Mouse (Mus musculus) stomach, postnatal 0 days (tissue): ENCODE results near the gene Spata48. TPM values are rescaled to one million over a fixed set of nuclear protein-coding genes. Genes with fewer than 3 reads are reported as not detected.

Source experiments
- ATAC-seq: fragments of 200-750 bp; cut with Nextera tagmentation; 2 replicates; pipeline ENCODE4 v1.8.0; 2017; ENCODE audit not compliant: low FRiP score, low TSS enrichment
- DNase-seq: peaks from one replicate; pipeline ENCODE4 v3.0.0-alpha.2; 2016; ENCODE audit warnings: low spot score
- H3K27ac ChIP-seq: fragments of 300-500 bp; sonication (generic); replicated peaks from 2 replicates; pipeline ENCODE4 v1.5.1; 2014; ENCODE audit warnings: mild to moderate bottlenecking, control low read depth
- H3K27me3 ChIP-seq: fragments of 300-500 bp; sonication (generic); 2 replicates; pipeline ENCODE4 v1.6.1; 2014; ENCODE audit warnings: low read length; ENCODE audit not compliant: control insufficient read depth, insufficient read depth
- H3K36me3 ChIP-seq: fragments of 300-500 bp; sonication (generic); 2 replicates; pipeline ENCODE4 v1.6.1; 2014; ENCODE audit warnings: low read length, mixed read lengths; ENCODE audit not compliant: control insufficient read depth, insufficient read depth
- H3K4me1 ChIP-seq: fragments of 300-500 bp; sonication (generic); replicated peaks from 2 replicates; pipeline ENCODE4 v1.6.1; 2014; ENCODE audit warnings: antibody characterized with exemption; ENCODE audit not compliant: control insufficient read depth, insufficient read depth
- H3K4me2 ChIP-seq: fragments of 300-500 bp; sonication (generic); replicated peaks from 2 replicates; pipeline ENCODE4 v1.6.1; 2014; ENCODE audit warnings: low read depth, mild to moderate bottlenecking, control low read depth, moderate library complexity
- H3K4me3 ChIP-seq: fragments of 300-500 bp; sonication (generic); 2 replicates; pipeline ENCODE4 v1.5.1; 2014; ENCODE audit warnings: low read depth, low read length, control low read depth
- H3K9ac ChIP-seq: fragments of 300-500 bp; sonication (generic); 2 replicates; pipeline ENCODE4 v1.6.1; 2014; ENCODE audit warnings: mild to moderate bottlenecking, low read length, control low read depth, mixed read lengths
- H3K9me3 ChIP-seq: fragments of 300-500 bp; sonication (generic); 2 replicates; pipeline ENCODE4 v1.6.1; 2016; ENCODE audit warnings: low read length; ENCODE audit not compliant: control insufficient read depth
- CTCF ChIP-seq: IDR thresholded peaks from 2 replicates; pipeline ENCODE4 v1.5.1; 2016; ENCODE audit warnings: antibody characterized with exemption, low read depth, mild to moderate bottlenecking, moderate library complexity
- EP300 ChIP-seq: optimal IDR thresholded peaks from 2 replicates; pipeline ENCODE3; 2016; ENCODE audit warnings: antibody characterized with exemption
- WGBS: fragments of 180-500 bp; shearing (Covaris S2); extraction: QIAGEN DNeasy Blood & Tissue Kit; methylation state at CpG from one replicate; pipeline ENCODE4 v1.1.7; 2014; 5-methylcytosine and 5-hydroxymethylcytosine counted together
- polyA plus RNA-seq: library from polyadenylated mRNA; unstranded; fragments of >200 nt; fragmentation: Nextera tagmentation; extraction: Ambion mirVana; gene quantifications from 2 replicates; pipeline ENCODE4 v1.2.1, GENCODE M21; 2015

Gene Spata48
- polyA plus RNA-seq, 1 experiment from 2014 or later, result 0.78 TPM

GRCm38 (mm10) chr11:11558662-11559061 is 96.8 kb downstream of the Spata48 start:
- H3K9ac ChIP-seq, result no peak overlapping the region
- no peak for ATAC-seq
- H3K4me1 ChIP-seq, result no peaks in the 10 kb centered on the region
- H3K9me3 ChIP-seq, result no peaks in the 10 kb centered on the region
- no peak overlapping the region for H3K4me3 ChIP-seq
- H3K27ac ChIP-seq, result no peak overlapping the region
- H3K4me2 ChIP-seq, result no peak overlapping the region
- no peaks in the 10 kb centered on the region for H3K27me3 ChIP-seq
- TF ChIP-seq CTCF (no peak), EP300 (no peak)
- DNase-seq, result no peak
- no peaks in the 10 kb centered on the region for H3K36me3 ChIP-seq
- WGBS, result 75% methylated on average over 3 of the region's 3 CpGs

DNA sequence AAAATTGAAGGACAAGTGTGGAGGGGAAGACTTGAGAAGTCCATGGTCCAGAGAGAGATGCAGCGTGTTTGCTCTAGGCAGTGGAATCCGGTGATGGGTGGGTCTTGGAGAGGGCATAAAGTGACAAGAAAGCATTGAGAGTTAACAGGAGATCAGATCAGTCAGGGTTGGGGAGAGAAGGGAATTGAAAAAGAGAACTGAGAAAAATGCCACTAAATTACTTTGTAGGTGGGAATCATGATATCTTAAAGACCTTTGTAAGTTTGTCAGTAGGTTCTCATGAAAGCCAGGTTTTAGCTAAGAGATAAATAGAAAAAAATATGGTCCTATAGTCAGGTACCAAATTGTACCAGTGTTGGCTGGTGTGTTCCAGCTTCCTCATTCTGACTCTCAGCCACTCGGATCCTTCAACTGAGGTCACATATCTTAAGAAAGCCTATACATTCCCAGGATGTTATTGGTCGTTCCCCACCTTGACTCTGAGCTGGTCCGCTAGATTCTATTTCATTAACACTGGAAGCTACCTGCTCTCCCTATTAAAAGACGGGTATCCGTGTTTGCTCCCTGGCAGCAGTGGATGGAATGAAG is 97.3 kb downstream of the Spata48 start:
- Histone ChIP-seq H3K9me3 (no peaks in the 10 kb centered on the region), H3K4me3 (no peak overlapping the region), H3K4me2 (no peak overlapping the region), H3K9ac (no peak overlapping the region), H3K36me3 (no peaks in the 10 kb centered on the region), H3K4me1 (no peaks in the 10 kb centered on the region), H3K27me3 (no peaks in the 10 kb centered on the region), H3K27ac (no peak overlapping the region)
- no peak for TF ChIP-seq CTCF
- no peak for TF ChIP-seq EP300
- DNase-seq (no peak), ATAC-seq (no peak)
- 75% methylated on average over 7 of the region's 7 CpGs for WGBS

GRCm38 (mm10) chr11:11561118-11561517 is 99.2 kb downstream of the Spata48 start:
- 73% methylated on average over 6 of the region's 6 CpGs for WGBS
- no peak overlapping the region for H3K9ac ChIP-seq
- no peaks in the 10 kb centered on the region for H3K27me3 ChIP-seq
- H3K4me2 ChIP-seq, result no peak overlapping the region
- no peak overlapping the region for H3K4me3 ChIP-seq
- H3K27ac ChIP-seq, result no peak overlapping the region
- H3K9me3 ChIP-seq, result no peaks in the 10 kb centered on the region
- H3K36me3 ChIP-seq, result no peaks in the 10 kb centered on the region
- no peaks in the 10 kb centered on the region for H3K4me1 ChIP-seq
- no peak for DNase-seq
- no peak for TF ChIP-seq EP300
- TF ChIP-seq CTCF, result no peak
- no peak for ATAC-seq

DNA sequence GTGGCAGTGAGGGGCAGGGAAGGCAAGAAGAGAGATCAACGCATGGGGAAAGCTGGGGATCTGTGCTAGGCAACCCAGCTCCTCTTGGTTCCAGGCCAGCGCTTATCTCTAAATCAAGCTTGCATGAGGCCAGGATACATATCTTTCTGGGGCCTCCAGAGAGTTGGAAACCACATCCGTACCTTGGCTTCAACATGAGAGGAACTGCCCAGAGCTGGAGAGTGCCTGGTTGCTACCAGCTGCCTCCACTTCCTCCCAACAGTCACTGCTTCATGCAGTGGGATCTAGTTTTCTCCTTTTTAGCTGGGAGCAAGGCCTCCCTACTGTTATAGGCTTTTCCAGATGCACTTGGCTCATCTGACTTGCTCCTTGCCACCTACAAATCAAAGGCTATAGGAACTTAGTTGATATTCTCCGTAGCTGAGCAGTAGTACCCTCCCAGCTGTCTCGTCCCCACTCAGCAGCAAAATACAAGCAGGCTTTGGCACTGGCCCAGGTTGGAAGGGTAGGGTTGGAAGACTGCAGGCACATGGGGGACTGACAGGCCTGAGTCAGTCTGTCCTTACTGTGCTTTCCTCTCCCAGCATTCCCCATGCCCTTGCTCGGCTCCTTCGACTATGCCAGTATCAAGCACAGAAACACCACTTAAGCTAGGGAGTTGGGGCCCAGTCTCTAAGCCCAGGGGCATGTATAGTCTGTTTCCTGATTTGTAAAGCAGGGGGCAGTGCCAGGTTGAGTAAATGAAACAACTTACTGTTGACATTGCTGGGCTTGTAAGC is 102.6 kb downstream of the Spata48 start:
- Histone ChIP-seq H3K4me2 (no peak overlapping the region), H3K4me1 (no peaks in the 10 kb centered on the region), H3K27ac (no peak overlapping the region), H3K9me3 (no peaks in the 10 kb centered on the region), H3K36me3 (no peaks in the 10 kb centered on the region), H3K9ac (no peak overlapping the region), H3K27me3 (no peaks in the 10 kb centered on the region), H3K4me3 (no peak overlapping the region)
- 0 out of 2 replicates have a peak, but pooled peaks have one; percentile 3 for TF ChIP-seq CTCF
- TF ChIP-seq EP300, result no peak
- DNase-seq (no peak), ATAC-seq (no peak)
- WGBS, result 66% methylated on average over 7 of the region's 7 CpGs

Other genes starting within 250 kb of the Spata48 start
- 0.29 and 0.33 TPM in 2 replicates for gene Zpbp, start 314 bp downstream of the Spata48 start, polyA plus RNA-seq
- not detected in 2 replicates for gene 4930512M02Rik, start 165.7 kb downstream of the Spata48 start, polyA plus RNA-seq
- gene Ikzf1, start 222.9 kb downstream of the Spata48 start, polyA plus RNA-seq, result 0.39 and 0.62 TPM in 2 replicates